Mouse (Mus musculus) MEL (cell line): ENCODE measurements around the gene Rnf145. TPM values are rescaled to one million over a fixed set of nuclear protein-coding genes. Genes with fewer than 3 reads are reported as not detected.

Source experiments
- DNase-seq: peaks from one replicate; pipeline ENCODE4 v3.0.0; 2011; ENCODE audit warnings: low read depth, low spot score
- H3K27ac ChIP-seq: 2 replicates; pipeline ENCODE4 v1.5.1; 2012; ENCODE audit warnings: low read depth, mild to moderate bottlenecking, control low read depth, low read length, moderate library complexity; ENCODE audit not compliant: control insufficient read depth
- H3K27me3 ChIP-seq, 2 experiments: fragments of 150-350 bp in 1 of 2; sonication (generic) in 1 of 2; 2 replicates each; pipeline ENCODE4 v1.6.1; 2012; ENCODE audit warnings: low read length in 2 of 2, mild to moderate bottlenecking in 2 of 2, improper control_type of control experiment in 1 of 2, moderate library complexity in 1 of 2; ENCODE audit not compliant: insufficient read depth in 2 of 2, control insufficient read depth in 1 of 2
- H3K36me3 ChIP-seq, 2 experiments: 2 replicates each; pipeline ENCODE4 v1.6.1; 2012 to 2014; ENCODE audit warnings: low read length in 2 of 2, improper control_type of control experiment in 1 of 2, inconsistent platforms in 1 of 2, mild to moderate bottlenecking in 1 of 2; ENCODE audit not compliant: insufficient read depth in 2 of 2, control insufficient read depth in 1 of 2
- H3K4me1 ChIP-seq, 2 experiments: fragments of 150-350 bp in 1 of 2; sonication (generic) in 1 of 2; 2 replicates each; pipeline ENCODE4 v1.6.1; 2012; ENCODE audit warnings: low read length in 2 of 2, improper control_type of control experiment in 1 of 2, mild to moderate bottlenecking in 1 of 2; ENCODE audit not compliant: insufficient read depth in 2 of 2, control insufficient read depth in 1 of 2
- H3K4me3 ChIP-seq, 2 experiments: fragments of 150-350 bp in 1 of 2; sonication (generic) in 1 of 2; 2 replicates each; pipeline ENCODE4 v1.5.1; 2012; ENCODE audit warnings: low read depth in 2 of 2, low read length in 2 of 2, mild to moderate bottlenecking in 2 of 2, moderate library complexity in 2 of 2, control low read depth in 1 of 2, improper control_type of control experiment in 1 of 2; ENCODE audit not compliant: control insufficient read depth in 1 of 2, insufficient read depth in 1 of 2
- H3K79me2 ChIP-seq: 2 replicates; pipeline ENCODE4 v1.6.1; 2012; ENCODE audit warnings: mild to moderate bottlenecking, low read length, moderate library complexity; ENCODE audit not compliant: control insufficient read depth, poor library complexity, insufficient read depth
- H3K9ac ChIP-seq: 2 replicates; pipeline ENCODE4 v1.6.1; 2012; ENCODE audit warnings: low read depth, mild to moderate bottlenecking, control low read depth, low read length, moderate library complexity; ENCODE audit not compliant: control insufficient read depth, poor library complexity, severe bottlenecking
- H3K9me3 ChIP-seq: fragments of 150-350 bp; sonication (generic); replicated peaks from 2 replicates; pipeline ENCODE4 v1.6.1; 2012; ENCODE audit warnings: mild to moderate bottlenecking, low read length, improper control_type of control experiment, moderate library complexity; ENCODE audit not compliant: insufficient read depth
- BHLHE40 ChIP-seq: IDR thresholded peaks from 2 replicates; pipeline ENCODE4 v1.6.1; 2012; ENCODE audit warnings: low read depth, mild to moderate bottlenecking, inconsistent platforms, low read length, improper control_type of control experiment, borderline replicate concordance
- CHD1 ChIP-seq: IDR thresholded peaks from 2 replicates; pipeline ENCODE4 v1.6.1; 2012; ENCODE audit warnings: low read depth, mild to moderate bottlenecking, inconsistent platforms, low read length, improper control_type of control experiment
- CHD2 ChIP-seq: IDR thresholded peaks from 2 replicates; pipeline ENCODE4 v1.6.1; 2011; ENCODE audit warnings: low read length, improper control_type of control experiment
- CTCF ChIP-seq, 3 experiments: IDR thresholded peaks in 2 of 3; conservative IDR thresholded peaks in 1 of 3; 2 replicates each; pipeline ENCODE4 v1.5.1; 2011 to 2012; ENCODE audit warnings: low read length in 3 of 3, low read depth in 2 of 3, mild to moderate bottlenecking in 2 of 3, improper control_type of control experiment in 1 of 3, inconsistent platforms in 1 of 3, mixed read lengths in 1 of 3, moderate library complexity in 1 of 3; ENCODE audit not compliant: control insufficient read depth in 1 of 3, insufficient read depth in 1 of 3, poor library complexity in 1 of 3, severe bottlenecking in 1 of 3
- E2F4 ChIP-seq: IDR thresholded peaks from 2 replicates; pipeline ENCODE4 v1.6.1; 2011; ENCODE audit warnings: low read depth, low read length, improper control_type of control experiment, borderline replicate concordance
- ELF1 ChIP-seq: IDR thresholded peaks from 2 replicates; pipeline ENCODE4 v1.6.1; 2014; ENCODE audit warnings: low read depth, mild to moderate bottlenecking, inconsistent platforms, low read length, improper control_type of control experiment, moderate library complexity
- EP300 ChIP-seq, 2 experiments: IDR thresholded peaks; 2 replicates each; pipeline ENCODE4 v1.6.1; 2011; ENCODE audit warnings: improper control_type of control experiment in 2 of 2, low read length in 2 of 2, low read depth in 1 of 2, mild to moderate bottlenecking in 1 of 2
- ETS1 ChIP-seq: IDR thresholded peaks from 2 replicates; pipeline ENCODE4 v1.6.1; 2012; ENCODE audit warnings: low read depth, mild to moderate bottlenecking, inconsistent platforms, low read length, improper control_type of control experiment, moderate library complexity
- GABPA ChIP-seq: IDR thresholded peaks from 2 replicates; pipeline ENCODE4 v1.6.1; 2012; ENCODE audit warnings: low read depth, mild to moderate bottlenecking, inconsistent platforms, low read length, improper control_type of control experiment, moderate library complexity
- GATA1 ChIP-seq: IDR thresholded peaks from 2 replicates; pipeline ENCODE4 v1.6.1; 2011; ENCODE audit warnings: low read depth, low read length, improper control_type of control experiment
- HCFC1 ChIP-seq: IDR thresholded peaks from 2 replicates; pipeline ENCODE4 v1.6.1; 2012; ENCODE audit warnings: low read depth, mild to moderate bottlenecking, inconsistent platforms, low read length, improper control_type of control experiment, moderate library complexity
- JUND ChIP-seq: IDR thresholded peaks from 2 replicates; pipeline ENCODE4 v1.6.1; 2011; ENCODE audit warnings: low read depth, mild to moderate bottlenecking, improper control_type of control experiment, low read length
- KAT2A ChIP-seq: conservative IDR thresholded peaks from 2 replicates; pipeline ENCODE4 v1.6.1; 2012; ENCODE audit warnings: low read depth, low read length, improper control_type of control experiment, inconsistent platforms
- MAFK ChIP-seq: IDR thresholded peaks from 2 replicates; pipeline ENCODE4 v1.6.1; 2011; ENCODE audit warnings: low read depth, mild to moderate bottlenecking, low read length, improper control_type of control experiment, borderline replicate concordance
- MAX ChIP-seq: IDR thresholded peaks from 2 replicates; pipeline ENCODE4 v1.6.1; 2011; ENCODE audit warnings: low read length, improper control_type of control experiment
- MAZ ChIP-seq: IDR thresholded peaks from 2 replicates; pipeline ENCODE4 v1.6.1; 2012; ENCODE audit warnings: low read depth, mild to moderate bottlenecking, inconsistent platforms, low read length, improper control_type of control experiment
- MEF2A ChIP-seq: IDR thresholded peaks from 2 replicates; pipeline ENCODE4 v1.6.1; 2014; ENCODE audit warnings: low read depth, mild to moderate bottlenecking, inconsistent platforms, low read length, improper control_type of control experiment; ENCODE audit not compliant: poor library complexity, insufficient replicate concordance, severe bottlenecking; ENCODE audit errors: extremely low read depth
- MXI1 ChIP-seq: IDR thresholded peaks from 2 replicates; pipeline ENCODE4 v1.6.1; 2011; ENCODE audit warnings: mild to moderate bottlenecking, low read depth, low read length, improper control_type of control experiment
- MYB ChIP-seq: IDR thresholded peaks from 2 replicates; pipeline ENCODE4 v1.6.1; 2011; ENCODE audit warnings: mild to moderate bottlenecking, low read depth, low read length, improper control_type of control experiment
- MYC ChIP-seq: IDR thresholded peaks from 2 replicates; pipeline ENCODE4 v1.6.1; 2011; ENCODE audit warnings: low read depth, mild to moderate bottlenecking, low read length, improper control_type of control experiment, moderate library complexity
- NELFE ChIP-seq: IDR thresholded peaks from 2 replicates; pipeline ENCODE4 v1.6.1; 2011; ENCODE audit warnings: low read depth, low read length, improper control_type of control experiment
- POLR2A ChIP-seq, 2 experiments: IDR thresholded peaks; 2 replicates each; pipeline ENCODE4 v1.6.1; 2011 to 2012; ENCODE audit warnings: low read length in 2 of 2, mild to moderate bottlenecking in 2 of 2, control low read depth in 1 of 2, improper control_type of control experiment in 1 of 2, low read depth in 1 of 2, moderate library complexity in 1 of 2; ENCODE audit not compliant: control insufficient read depth in 1 of 2, insufficient read depth in 1 of 2, poor library complexity in 1 of 2
- POLR2AphosphoS2 ChIP-seq: IDR thresholded peaks from 2 replicates; pipeline ENCODE4 v1.6.1; 2011; ENCODE audit warnings: low read length, improper control_type of control experiment
- RAD21 ChIP-seq: IDR thresholded peaks from 2 replicates; pipeline ENCODE4 v1.6.1; 2011; ENCODE audit warnings: mild to moderate bottlenecking, low read depth, low read length, improper control_type of control experiment
- RCOR1 ChIP-seq: IDR thresholded peaks from 2 replicates; pipeline ENCODE4 v1.6.1; 2012; ENCODE audit warnings: low read depth, mild to moderate bottlenecking, inconsistent platforms, low read length, improper control_type of control experiment
- SIN3A ChIP-seq: IDR thresholded peaks from 2 replicates; pipeline ENCODE4 v1.6.1; 2012; ENCODE audit warnings: low read length, improper control_type of control experiment, inconsistent platforms
- SMC3 ChIP-seq: IDR thresholded peaks from 2 replicates; pipeline ENCODE4 v1.6.1; 2011; ENCODE audit warnings: low read depth, low read length, improper control_type of control experiment
- TAL1 ChIP-seq: IDR thresholded peaks from 2 replicates; pipeline ENCODE4 v1.6.1; 2012; ENCODE audit warnings: mild to moderate bottlenecking, inconsistent platforms, low read length, moderate library complexity, mixed read lengths
- TBP ChIP-seq: IDR thresholded peaks from 2 replicates; pipeline ENCODE4 v1.8.0; 2011; ENCODE audit warnings: low read depth, low read length, improper control_type of control experiment
- TCF12 ChIP-seq: IDR thresholded peaks from 2 replicates; pipeline ENCODE4 v1.6.1; 2014; ENCODE audit warnings: low read depth, mild to moderate bottlenecking, inconsistent platforms, low read length, improper control_type of control experiment, moderate library complexity
- UBTF ChIP-seq: IDR thresholded peaks from 2 replicates; pipeline ENCODE4 v1.6.1; 2012; ENCODE audit warnings: low read depth, mild to moderate bottlenecking, inconsistent platforms, low read length, improper control_type of control experiment, moderate library complexity, borderline replicate concordance; ENCODE audit not compliant: insufficient read depth
- USF1 ChIP-seq: IDR thresholded peaks from 2 replicates; pipeline ENCODE4 v1.6.1; 2014; ENCODE audit warnings: low read depth, mild to moderate bottlenecking, inconsistent platforms, low read length, improper control_type of control experiment, moderate library complexity
- USF2 ChIP-seq, 2 experiments: IDR thresholded peaks; 2 replicates each; pipeline ENCODE4 v1.6.1; 2011 to 2012; ENCODE audit warnings: improper control_type of control experiment in 2 of 2, low read length in 2 of 2, borderline replicate concordance in 1 of 2, inconsistent platforms in 1 of 2, low read depth in 1 of 2, mild to moderate bottlenecking in 1 of 2; ENCODE audit not compliant: insufficient read depth in 1 of 2
- ZC3H11A ChIP-seq: IDR thresholded peaks from 2 replicates; pipeline ENCODE4 v1.6.1; 2012; ENCODE audit warnings: low read depth, mild to moderate bottlenecking, inconsistent platforms, low read length, improper control_type of control experiment
- ZKSCAN1 ChIP-seq: IDR thresholded peaks from 2 replicates; pipeline ENCODE4 v1.6.1; 2012; ENCODE audit warnings: low read depth, mild to moderate bottlenecking, inconsistent platforms, low read length, improper control_type of control experiment, moderate library complexity
- ZMIZ1 ChIP-seq: IDR thresholded peaks from 2 replicates; pipeline ENCODE4 v1.6.1; 2012; ENCODE audit warnings: low read depth, mild to moderate bottlenecking, inconsistent platforms, low read length, improper control_type of control experiment, moderate library complexity
- ZNF384 ChIP-seq: IDR thresholded peaks from 2 replicates; pipeline ENCODE4 v1.6.1; 2012; ENCODE audit warnings: low read depth, mild to moderate bottlenecking, inconsistent platforms, low read length, improper control_type of control experiment
- polyA plus RNA-seq, 2 experiments: library from polyadenylated mRNA; stranded (reverse) in 1 of 2; unstranded in 1 of 2; fragments of >175 nt in 1 of 2; fragments of >200 nt in 1 of 2; gene quantifications; 2 replicates each; pipeline versions ENCODE4 v1.2.1 to v1.2.4; 2012; ENCODE audit warnings: low replicate concordance in 2 of 2, low read depth in 1 of 2; ENCODE audit not compliant: insufficient read length in 2 of 2, insufficient read depth in 1 of 2, missing spikeins in 1 of 2
- total RNA-seq: library from RNA; depleted of rRNA; stranded (reverse); fragments of 300-350 nt; gene quantifications from 2 replicates; pipeline ENCODE4 v1.2.3, GENCODE M21; 2012

Gene Rnf145
- total and polyA plus RNA-seq, 3 experiments: 73.5 to 94.1 TPM; not detected in 1

DNA sequence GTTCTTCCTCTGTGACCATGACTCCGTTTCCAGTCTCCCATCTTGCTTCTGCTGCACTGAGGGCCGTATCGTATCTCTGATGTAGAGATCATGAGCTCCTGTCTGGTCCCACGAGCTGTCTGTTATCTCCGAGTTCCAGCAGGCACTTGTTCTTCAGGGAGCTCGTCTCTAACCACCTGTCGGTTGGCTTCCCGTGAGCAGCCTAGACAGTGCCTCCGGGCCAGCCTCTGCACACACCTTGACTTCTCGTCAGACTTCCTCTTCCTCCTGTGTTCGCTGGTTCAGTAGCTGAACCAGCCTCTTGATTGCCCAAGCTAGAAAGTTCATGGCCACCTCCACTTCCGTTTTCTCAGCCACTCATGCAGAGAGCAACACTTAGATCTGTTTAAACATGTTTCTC, 10.4 kb downstream of the Rnf145 start:
- H3K4me3 ChIP-seq: peak overlapping the region; percentile 12 to 28; a peak in 2 of 4 replicates
- DNase-seq: peak; percentile 93
- peak overlapping the region; percentile 87 for H3K27ac ChIP-seq
- H3K79me2 ChIP-seq: peaks cover 28% of the 10 kb centered on the region
- H3K27me3 ChIP-seq: no peaks in the 10 kb centered on the region
- peaks cover 17 to 20% of the 10 kb centered on the region in 2 experiments for H3K4me1 ChIP-seq
- no peaks in the 10 kb centered on the region for H3K9me3 ChIP-seq
- peak overlapping the region; percentile 32; the same call in 1 of the 2 replicates for H3K9ac ChIP-seq
- peaks cover 33 to 70% of the 10 kb centered on the region in 2 experiments for H3K36me3 ChIP-seq
- TF ChIP-seq USF2 (IDR thresholded peaks at IDR 0.05; ENCODE audit: borderline replicate concordance in 1 of 2, insufficient read depth in 1 of 2, low read depth in 1 of 2, low read length in 2 of 2) (no peak), MYC (0 out of 2 replicates have a peak, but pooled peaks have one; percentile 40), UBTF (no peak), MAFK (no peak), CHD1 (0 out of 2 replicates have a peak, but pooled peaks have one; percentile 6), SMC3 (no peak), E2F4 (no peak), ZMIZ1 (no peak), ETS1 (peak; percentile 82), USF1 (peak; percentile 28; the same call in 1 of the 2 replicates), BHLHE40 (peak; percentile 63; the same call in 1 of the 2 replicates), MAZ (0 out of 2 replicates have a peak, but pooled peaks have one; percentile 2), ZC3H11A (no peak), RAD21 (no peak), POLR2AphosphoS2 (no peak), ZKSCAN1 (no peak), CHD2 (no peak), SIN3A (peak; percentile 78), RCOR1 (peak; percentile 43; the same call in 1 of the 2 replicates), HCFC1 (peak; percentile 39; the same call in 1 of the 2 replicates), MXI1 (peak; percentile 79), TAL1 (peak; percentile 85), MEF2A (no peak), ELF1 (no peak), TBP (no peak), GABPA (no peak), TCF12 (peak; percentile 91), GATA1 (peak; percentile 72), KAT2A (no peak), CTCF (IDR thresholded peaks at IDR 0.05 in 2 of 3, conservative IDR thresholded peaks at IDR 0.05 in 1 of 3; ENCODE audit: control insufficient read depth in 1 of 3, insufficient read depth in 1 of 3, low read depth in 2 of 3, low read length in 3 of 3, poor library complexity in 1 of 3, severe bottlenecking in 1 of 3) (no peak), MYB (peak; percentile 54), MAX (no peak), ZNF384 (no peak), EP300 (IDR thresholded peaks at IDR 0.05; ENCODE audit: low read depth in 1 of 2, low read length in 2 of 2) (peak; percentile 85 to 88), NELFE (no peak), JUND (no peak), POLR2A (IDR thresholded peaks at IDR 0.05; ENCODE audit: control insufficient read depth in 1 of 2, insufficient read depth in 1 of 2, low read depth in 1 of 2, low read length in 2 of 2, poor library complexity in 1 of 2) (peak in 1 of 2 experiments; percentile 25; a peak in 1 of 4 replicates)
